Mouse (Mus musculus): Measurements from ENCODE around the gene Gm18336. TPM values are rescaled to one million over a fixed set of nuclear protein-coding genes. Genes with fewer than 3 reads are reported as not detected.
"Not testable (repeated sequence)": the region's sequence is repeated elsewhere in the genome, so short reads cannot be mapped to it uniquely, and the experiment has no call there.

The Gm18336 gene
- under 1 TPM; 0.19 to 0.24 TPM for total RNA-seq (2021)

GRCm38 (mm10) chrX:73398636-73399035, at the start of gene Gm18336:
TSS of gene Gm18336 (minus strand) at chrX:73398736.
- intact Hi-C loops (cut with DNase I); DNase-seq (ENCODE audit: extremely low spot score in 1 of 2, low spot score in 2 of 2): not testable (repeated sequence)

DNA sequence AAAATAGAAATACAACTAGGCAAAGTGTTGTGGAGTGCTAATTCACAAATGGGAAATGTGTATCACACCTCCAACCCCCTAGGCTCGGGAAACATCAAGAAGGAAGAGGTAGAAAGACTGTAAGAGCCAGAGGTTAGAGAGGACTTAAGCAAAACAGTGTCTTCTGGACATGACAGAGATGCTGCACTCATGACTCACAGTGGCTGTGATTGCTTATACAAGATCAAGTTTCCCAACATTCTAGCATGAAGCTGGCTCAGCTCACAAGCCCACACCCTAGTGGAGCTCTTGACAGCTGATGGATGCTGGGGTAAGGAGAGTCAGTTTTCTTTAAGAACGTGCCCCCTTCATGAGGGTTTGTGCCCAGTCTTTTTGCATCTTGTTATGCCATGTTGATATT, 42.9 kb upstream of the Gm18336 start:
- intact Hi-C loops (cut with DNase I), result no loop called here
- DNase-seq (ENCODE audit: extremely low spot score in 1 of 2, low spot score in 2 of 2), result no peak

- no peak for DNase-seq (ENCODE audit: extremely low spot score in 1 of 2, low spot score in 2 of 2)
- intact Hi-C loops (cut with DNase I), result loop anchor here (10.0 kb wide), 1 partner anchor 370 kb away; the partner anchor contains the start of gene Pnma3
Measured at GRCm38 (mm10) chrX:73435252-73435651, 36.7 kb upstream of the Gm18336 start, which contains the start of gene Trex2. TSS of gene Trex2 (minus strand) at chrX:73435344.

DNA sequence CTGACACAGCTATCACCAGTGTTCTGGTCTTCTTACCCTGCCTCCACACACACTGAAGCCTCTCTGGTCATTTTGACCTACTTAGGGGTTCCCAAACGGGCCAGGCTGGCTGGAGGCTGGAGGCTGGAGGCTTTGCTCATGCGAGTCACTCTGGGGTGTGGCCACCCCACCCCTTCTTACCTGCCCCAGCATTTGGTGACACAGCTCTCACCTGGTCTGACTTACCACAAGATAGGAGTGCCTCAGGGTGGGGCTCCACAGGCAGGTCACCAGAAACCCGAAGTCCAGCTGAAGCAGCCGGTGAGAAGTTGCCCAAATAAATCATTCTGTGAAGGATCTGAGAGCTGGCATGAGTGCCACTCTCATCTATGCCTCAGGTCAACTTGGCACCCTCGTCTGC, 34.3 kb upstream of the Gm18336 start:
- DNase-seq (ENCODE audit: extremely low spot score in 1 of 2, low spot score in 2 of 2), result no peak
- intact Hi-C loops (cut with DNase I), result loop anchor here (5.0 to 10.0 kb wide), 2 partner anchors 121 to 368 kb away; partner anchors contain the start of gene Pnma3

- DNase-seq (ENCODE audit: extremely low spot score in 1 of 2, low spot score in 2 of 2), result no peak
- intact Hi-C loops (cut with DNase I), result loop anchor here (5.0 to 10.0 kb wide), 2 partner anchors 118 to 365 kb away; partner anchors contain the start of gene Pnma3
Measured at GRCm38 (mm10) chrX:73430036-73430435, 31.5 kb upstream of the Gm18336 start.

DNA sequence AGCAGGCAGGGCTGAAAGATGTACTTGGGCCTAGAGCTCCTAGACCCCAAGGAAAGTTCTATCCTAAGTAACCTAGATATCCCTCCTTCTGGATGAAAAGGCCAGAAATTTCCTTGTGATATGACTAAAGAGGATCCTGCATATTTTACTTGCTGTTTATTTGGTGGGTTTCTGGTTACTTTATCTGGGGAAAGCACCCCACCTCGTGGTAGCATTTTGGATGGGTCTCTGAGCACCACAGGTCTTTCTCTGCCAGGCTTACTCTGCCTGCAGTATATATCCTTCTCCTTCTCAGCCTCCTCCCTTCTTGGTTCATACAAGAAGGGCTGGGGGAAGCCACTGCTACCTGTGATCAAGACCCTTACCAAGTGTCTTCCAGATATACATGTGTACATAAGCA, 14.2 kb upstream of the Gm18336 start:
- peak in 1 of 2 experiments; percentile 5 for DNase-seq (ENCODE audit: extremely low spot score in 1 of 2, low spot score in 2 of 2)
- intact Hi-C loops (cut with DNase I), result no loop called here

DNA sequence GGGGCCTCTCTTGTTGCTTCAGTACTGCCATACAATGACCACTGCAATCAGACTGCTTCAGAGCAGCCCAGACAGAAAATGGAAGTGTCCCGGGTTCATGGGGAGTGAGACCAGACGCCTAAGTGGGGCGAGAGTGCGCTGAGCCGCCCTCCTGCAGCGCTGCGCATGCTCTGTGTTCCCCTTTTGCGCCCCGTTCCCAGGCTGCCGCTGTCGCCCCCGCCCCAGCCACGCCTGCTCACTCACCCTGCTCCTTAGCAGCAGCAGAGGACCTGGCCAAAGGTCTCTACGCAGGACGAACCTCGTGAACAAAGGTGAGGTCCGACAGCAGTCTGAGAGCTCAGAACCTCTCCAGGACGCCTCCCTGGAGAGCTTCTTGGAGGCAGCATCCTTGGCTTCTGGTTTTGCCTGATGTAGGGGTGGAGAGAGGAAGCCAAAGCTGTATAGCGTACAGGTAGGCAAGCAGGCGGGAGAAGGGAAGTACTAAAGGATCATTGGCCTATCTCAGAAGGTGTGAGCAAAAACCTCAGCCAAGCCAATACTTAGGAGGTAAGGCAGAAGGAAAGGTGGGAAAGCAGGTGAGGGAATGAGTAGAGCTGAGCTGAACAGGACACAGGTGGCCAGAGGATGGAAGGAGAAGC, 12.5 kb upstream of the Gm18336 start, which contains the start of gene Zfp92:
Gene Zfp92, plus strand, starts transcription at position 217 of the 638 bp plus-strand sequence.
- peak in 1 of 2 experiments; percentile 32 for DNase-seq (ENCODE audit: extremely low spot score in 1 of 2, low spot score in 2 of 2)
- intact Hi-C loops (cut with DNase I), result no loop called here

DNA sequence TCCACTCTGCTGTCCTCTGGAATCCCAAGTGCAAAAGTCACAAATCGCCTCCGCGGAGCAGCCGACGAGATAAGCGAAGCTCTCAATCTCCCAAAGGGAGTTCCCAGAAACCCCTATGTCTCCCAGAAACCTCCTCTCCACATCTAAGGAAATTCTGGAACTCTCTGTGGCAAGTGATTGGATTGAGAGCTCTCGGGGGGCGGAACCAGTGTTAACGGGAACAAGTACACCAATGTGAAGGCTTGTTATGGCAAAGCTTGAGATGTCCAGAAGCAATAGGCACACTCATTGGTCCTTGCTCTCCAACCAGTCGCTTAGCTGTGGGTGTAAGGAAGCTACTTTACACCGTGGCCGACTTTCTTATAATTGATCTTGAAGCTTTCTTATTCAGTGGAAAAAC, 3.1 kb upstream of the Gm18336 start:
- no peak for DNase-seq (ENCODE audit: extremely low spot score in 1 of 2, low spot score in 2 of 2)
- intact Hi-C loops (cut with DNase I), result no loop called here

DNA sequence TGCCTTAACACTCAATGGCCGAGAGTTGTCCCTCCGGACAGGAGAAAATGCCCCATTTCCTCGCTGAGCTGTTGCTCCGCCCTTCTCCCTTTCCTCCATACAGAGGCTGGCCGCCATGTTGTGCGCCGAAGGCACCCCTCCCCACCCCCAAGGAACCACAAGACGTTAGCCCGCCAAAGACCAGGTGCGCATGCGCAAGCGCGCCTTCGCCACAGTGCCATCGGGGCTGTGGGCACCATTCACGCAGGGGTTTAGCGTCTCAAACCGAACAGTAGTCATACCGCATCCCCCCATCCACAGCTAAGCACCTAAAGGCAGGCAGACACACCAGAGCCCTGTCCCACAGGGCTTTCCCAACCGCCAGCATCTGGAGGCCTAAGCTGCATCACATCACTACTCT, 2.4 kb upstream of the Gm18336 start:
- intact Hi-C loops (cut with DNase I), result no loop called here
- DNase-seq (ENCODE audit: extremely low spot score in 1 of 2, low spot score in 2 of 2), result no peak

DNA sequence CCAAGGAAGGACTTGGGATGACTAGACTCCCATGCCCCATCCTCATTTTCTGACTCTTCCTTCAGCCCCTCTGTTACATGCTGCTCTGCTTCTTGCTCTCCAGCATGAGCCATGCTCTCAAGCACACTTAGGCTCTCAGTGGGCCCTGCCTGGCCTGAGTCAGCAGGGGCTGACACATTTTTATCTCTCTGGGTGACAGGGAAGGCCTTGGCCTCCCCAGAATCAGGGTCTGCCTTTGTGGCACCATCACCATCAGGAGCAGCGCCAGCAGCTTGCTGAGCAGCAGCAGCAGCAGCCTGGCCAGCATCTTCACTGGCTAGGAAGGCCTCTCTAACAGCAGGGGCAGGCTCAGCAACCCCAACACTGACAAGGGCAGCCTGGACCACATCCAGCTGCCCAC, 2.1 kb downstream of the Gm18336 start:
- no peak for DNase-seq (ENCODE audit: extremely low spot score in 1 of 2, low spot score in 2 of 2)
- intact Hi-C loops (cut with DNase I), result no loop called here

- DNase-seq (ENCODE audit: extremely low spot score in 1 of 2, low spot score in 2 of 2), result no peak
- intact Hi-C loops (cut with DNase I), result no loop called here
Measured at GRCm38 (mm10) chrX:73391481-73391880, 7.1 kb downstream of the Gm18336 start.

DNA sequence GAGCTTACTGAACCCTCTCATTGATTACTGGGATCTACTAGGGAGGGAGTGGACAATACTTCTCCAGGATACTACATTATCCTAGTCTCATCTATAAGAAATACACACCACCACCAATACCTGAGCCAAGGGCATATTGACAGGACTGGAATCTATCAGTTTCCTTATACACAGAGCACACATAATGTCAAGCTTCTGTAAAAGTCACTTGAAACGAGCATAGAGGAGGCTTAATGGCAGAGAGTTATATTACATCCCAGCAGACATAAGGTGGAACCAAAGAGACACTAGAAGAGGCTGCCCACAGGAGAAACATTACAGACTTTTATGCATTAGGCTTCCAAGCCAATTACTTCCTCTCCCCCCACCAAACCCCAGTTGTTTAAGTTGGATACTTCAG, 13.6 kb downstream of the Gm18336 start:
- DNase-seq (ENCODE audit: extremely low spot score in 1 of 2, low spot score in 2 of 2), result no peak
- intact Hi-C loops (cut with DNase I), result no loop called here

- DNase-seq (ENCODE audit: extremely low spot score in 1 of 2, low spot score in 2 of 2), result peak in 1 of 2 experiments; percentile 5
- intact Hi-C loops (cut with DNase I), result no loop called here
Measured at GRCm38 (mm10) chrX:73384419-73384818, 14.1 kb downstream of the Gm18336 start.

DNA sequence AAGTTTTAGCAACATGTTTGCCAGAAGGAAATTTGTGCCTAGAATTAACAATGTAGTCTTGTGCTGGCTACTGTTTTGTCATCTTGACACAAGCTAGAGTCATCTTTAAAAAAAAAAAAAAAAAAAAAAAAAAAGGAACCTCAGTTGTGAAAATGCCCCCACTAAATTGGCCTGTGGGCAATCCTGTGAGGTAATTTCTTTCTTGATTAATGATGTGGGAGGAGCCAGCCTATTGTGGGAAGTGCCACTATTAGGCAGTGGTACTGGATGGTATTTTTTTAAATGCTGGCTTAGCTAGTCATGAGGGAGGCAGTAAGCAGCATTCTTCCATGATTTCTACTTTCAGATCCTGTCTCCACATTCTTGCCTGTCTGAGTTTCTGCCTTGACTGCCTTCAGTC, 35.2 kb downstream of the Gm18336 start:
- DNase-seq (ENCODE audit: extremely low spot score in 1 of 2, low spot score in 2 of 2), result no peak

GRCm38 (mm10) chrX:73356719-73357118, 41.8 kb downstream of the Gm18336 start:
- intact Hi-C loops (cut with DNase I), result no loop called here
- DNase-seq (ENCODE audit: extremely low spot score in 1 of 2, low spot score in 2 of 2), result no peak

More for the DNA sequence above, 35.2 kb downstream of the Gm18336 start:
- intact Hi-C loops (cut with DNase I), result no loop called here

GRCm38 (mm10) chrX:73356163-73356562, 42.4 kb downstream of the Gm18336 start:
- intact Hi-C loops (cut with DNase I), result no loop called here
- DNase-seq (ENCODE audit: extremely low spot score in 1 of 2, low spot score in 2 of 2), result no peak

Other genes with a start within 250 kb of the Gm18336 start
- not detected for gene Xlr5b, start 249.9 kb downstream of the Gm18336 start, total RNA-seq (2021)
- 1 to 10 TPM in 1 of 2 experiments, under 1 TPM in 1; 0.91 to 1.4 TPM for gene DXBay18, start 249.3 kb downstream of the Gm18336 start, total RNA-seq (2021)
- gene Spin2d, start 221.7 kb downstream of the Gm18336 start, total RNA-seq (2021), result not detected
- 1 to 10 TPM; 1.2 to 9.8 TPM for gene Xlr3b, start 206.5 kb downstream of the Gm18336 start, total RNA-seq (2021)
- gene Xlr4b, start 184.4 kb downstream of the Gm18336 start, total RNA-seq (2021), result 1 to 10 TPM in 1 of 2 experiments, under 1 TPM in 1; 0.45 to 1.1 TPM
- 10 to 100 TPM; 14.3 to 15.1 TPM for gene F8a, start 170.4 kb downstream of the Gm18336 start, total RNA-seq (2021)
- under 1 TPM in 1 of 2 experiments, not detected in 1; 0.90 TPM for gene Xlr4c, start 155.6 kb downstream of the Gm18336 start, total RNA-seq (2021)
- not detected for gene Xlr3c, start 133.3 kb downstream of the Gm18336 start, total RNA-seq (2021)
- not detected for gene Xlr5a, start 105.8 kb downstream of the Gm18336 start, total RNA-seq (2021)
- not detected for gene Xlr5c, start 105.8 kb downstream of the Gm18336 start, total RNA-seq (2021)
- gene Gm45015, start 61.9 kb downstream of the Gm18336 start, total RNA-seq (2021), result not detected
- gene Zfp275, start 56.1 kb downstream of the Gm18336 start, total RNA-seq (2021), result 10 to 100 TPM; 16.8 to 17.5 TPM
- gene Zfp92, start 12.4 kb upstream of the Gm18336 start, total RNA-seq (2021), result 1 to 10 TPM; 2.5 to 3.1 TPM
- gene Trex2, start 36.6 kb upstream of the Gm18336 start, total RNA-seq (2021), result not detected
- gene Haus7, start 60.3 kb upstream of the Gm18336 start, total RNA-seq (2021), result 10 to 100 TPM; 13.7 to 15.0 TPM
- 10 to 100 TPM; 33.2 to 34.7 TPM for gene Bgn, start 84.9 kb upstream of the Gm18336 start, total RNA-seq (2021)
- gene Atp2b3, start 104.3 kb upstream of the Gm18336 start, total RNA-seq (2021), result 10 to 100 TPM; 63.9 to 64.2 TPM
- gene Dusp9, start 240.7 kb upstream of the Gm18336 start, total RNA-seq (2021), result under 1 TPM; 0.47 to 0.87 TPM